Mouse (Mus musculus) liver, embryonic 14.5 days (tissue): Measurements from ENCODE around the gene Arhgap30. TPM values are rescaled to one million over a fixed set of nuclear protein-coding genes. Genes with fewer than 3 reads are reported as not detected.

ENCODE experiments used
- ATAC-seq: fragments of 200-750 bp; cut with Nextera tagmentation; 2 replicates; pipeline ENCODE4 v1.8.0; 2017; ENCODE audit warnings: moderate number of reproducible peaks, mild to moderate bottlenecking, moderate library complexity; ENCODE audit not compliant: insufficient read depth
- DNase-seq, 3 experiments: peaks; one replicate each; pipeline ENCODE4 v3.0.0-alpha.2; 2012 to 2013; ENCODE audit warnings: low read depth in 3 of 3, low spot score in 3 of 3
- H3K27ac ChIP-seq: fragments of 300-500 bp; sonication (generic); 2 replicates; pipeline ENCODE4 v1.5.1; 2014; ENCODE audit warnings: moderate library complexity, mild to moderate bottlenecking, control low read depth, inconsistent platforms
- H3K27me3 ChIP-seq: fragments of 300-500 bp; sonication (generic); 2 replicates; pipeline ENCODE4 v1.6.1; 2014; ENCODE audit warnings: mild to moderate bottlenecking, low read length, moderate library complexity; ENCODE audit not compliant: control insufficient read depth, insufficient read depth
- H3K36me3 ChIP-seq: fragments of 300-500 bp; sonication (generic); replicated peaks from 2 replicates; pipeline ENCODE4 v1.6.1; 2014; ENCODE audit warnings: low read depth; ENCODE audit not compliant: control insufficient read depth, insufficient read depth
- H3K4me1 ChIP-seq, 2 experiments: fragments of 200-500 bp in 1 of 2; fragments of 300-500 bp in 1 of 2; sonication (generic) in 1 of 2; replicated peaks; 2 replicates each; pipeline ENCODE4 v1.6.1; 2012 to 2014; ENCODE audit warnings: antibody characterized with exemption in 1 of 2, inconsistent platforms in 1 of 2, low read length in 1 of 2; ENCODE audit not compliant: control insufficient read depth in 2 of 2, insufficient read depth in 2 of 2
- H3K4me2 ChIP-seq: fragments of 300-500 bp; sonication (generic); 2 replicates; pipeline ENCODE4 v1.6.1; 2014; ENCODE audit warnings: low read depth, mild to moderate bottlenecking, control low read depth, moderate library complexity
- H3K4me3 ChIP-seq, 2 experiments: fragments of 200-500 bp in 1 of 2; fragments of 300-500 bp in 1 of 2; sonication (generic) in 1 of 2; 2 replicates each; pipeline ENCODE4 v1.5.1; 2012 to 2014; ENCODE audit warnings: low read depth in 2 of 2, low read length in 2 of 2, mild to moderate bottlenecking in 2 of 2, control low read depth in 1 of 2, inconsistent platforms in 1 of 2, moderate library complexity in 1 of 2; ENCODE audit not compliant: insufficient read depth in 1 of 2
- H3K9ac ChIP-seq: fragments of 300-500 bp; sonication (generic); replicated peaks from 2 replicates; pipeline ENCODE4 v1.6.1; 2014; ENCODE audit warnings: mild to moderate bottlenecking, control low read depth, moderate library complexity
- H3K9me3 ChIP-seq: fragments of 300-500 bp; sonication (generic); 2 replicates; pipeline ENCODE4 v1.6.1; 2016; ENCODE audit warnings: low read length, mixed read lengths; ENCODE audit not compliant: control insufficient read depth
- CTCF ChIP-seq: IDR thresholded peaks from 2 replicates; pipeline ENCODE4 v1.5.1; 2016; ENCODE audit warnings: antibody characterized with exemption, low read depth, control low read depth
- EP300 ChIP-seq: IDR thresholded peaks from 2 replicates; pipeline ENCODE4 v1.6.1; 2016; ENCODE audit warnings: antibody characterized with exemption, low read depth
- WGBS: fragments of 180-500 bp; shearing (Covaris S2); extraction: QIAGEN DNeasy Blood & Tissue Kit; methylation state at CpG from one replicate; pipeline ENCODE4 v1.1.7; 2014; ENCODE audit not compliant: insufficient replicate concordance; 5-methylcytosine and 5-hydroxymethylcytosine counted together
- polyA plus RNA-seq, 2 experiments: library from polyadenylated mRNA; depleted of rRNA in 1 of 2; stranded (reverse) in 1 of 2; unstranded in 1 of 2; fragments of >200 nt; fragmentation: Nextera tagmentation in 1 of 2; extraction: Ambion mirVana in 1 of 2; gene quantifications; 2 replicates each; pipeline versions ENCODE4 v1.2.1 to v1.2.3; 2012 to 2014

The Arhgap30 gene
- polyA plus RNA-seq, 2 experiments, result 1.8 to 3.0 TPM

GRCm38 (mm10) chr1:171447692-171448091, 58.9 kb downstream of the Arhgap30 start:
- H3K9me3 ChIP-seq, result no peaks in the 10 kb centered on the region
- H3K27ac ChIP-seq, result no peak overlapping the region
- peaks cover 2 to 5% of the 10 kb centered on the region in 2 experiments; a peak in 1 of 4 replicates for H3K4me1 ChIP-seq
- H3K9ac ChIP-seq, result no peak overlapping the region
- no peaks in the 10 kb centered on the region for H3K36me3 ChIP-seq
- H3K4me2 ChIP-seq, result no peak overlapping the region
- 29% methylated on average over 10 of the region's 10 CpGs for WGBS
- no peak overlapping the region for H3K4me3 ChIP-seq
- no peaks in the 10 kb centered on the region for H3K27me3 ChIP-seq
- DNase-seq (no peak), ATAC-seq (no peak)
- TF ChIP-seq CTCF (no peak), EP300 (no peak)

- no peaks in the 10 kb centered on the region for H3K9me3 ChIP-seq
- no peaks in the 10 kb centered on the region for H3K27me3 ChIP-seq
- no peak overlapping the region for H3K9ac ChIP-seq
- 67% methylated on average over 11 of the region's 11 CpGs for WGBS
- DNase-seq, result no peak
- TF ChIP-seq CTCF, result no peak
- no peak for TF ChIP-seq EP300
- H3K4me1 ChIP-seq, result 0 out of 4 replicates have a peak, but pooled peaks cover 2 to 8% of the 10 kb centered on the region in 2 experiments
- H3K27ac ChIP-seq, result no peak overlapping the region
- no peaks in the 10 kb centered on the region for H3K36me3 ChIP-seq
- H3K4me3 ChIP-seq, result no peak overlapping the region
- ATAC-seq, result no peak
- no peak overlapping the region for H3K4me2 ChIP-seq
These were observed 61.3 kb downstream of the Arhgap30 start for GRCm38 (mm10) chr1:171450062-171450461.

- ATAC-seq, result no peak
- no peak overlapping the region for H3K4me2 ChIP-seq
- H3K36me3 ChIP-seq, result no peaks in the 10 kb centered on the region
- H3K9ac ChIP-seq, result no peak overlapping the region
- H3K27ac ChIP-seq, result no peak overlapping the region
- WGBS, result 63% methylated on average over 10 of the region's 10 CpGs
- no peaks in the 10 kb centered on the region for H3K27me3 ChIP-seq
- H3K4me3 ChIP-seq, result no peak overlapping the region
- no peak for DNase-seq
- no peaks in the 10 kb centered on the region for H3K9me3 ChIP-seq
- TF ChIP-seq EP300 (no peak), CTCF (no peak)
- 0 out of 4 replicates have a peak, but pooled peaks cover 2 to 8% of the 10 kb centered on the region in 2 experiments for H3K4me1 ChIP-seq
These were observed 62.2 kb downstream of the Arhgap30 start for GRCm38 (mm10) chr1:171451001-171451400.

- H3K4me1 ChIP-seq, result 0 out of 4 replicates have a peak, but pooled peaks cover 0 to 8% of the 10 kb centered on the region in 2 experiments
- H3K27ac ChIP-seq, result no peak overlapping the region
- DNase-seq (no peak), ATAC-seq (peak; percentile 12; the same call in 1 of the 2 replicates)
- 38% methylated on average over 5 of the region's 5 CpGs for WGBS
- no peaks in the 10 kb centered on the region for H3K9me3 ChIP-seq
- no peak overlapping the region for H3K4me2 ChIP-seq
- TF ChIP-seq EP300 (no peak), CTCF (no peak)
- no peak overlapping the region for H3K4me3 ChIP-seq
- H3K27me3 ChIP-seq, result no peaks in the 10 kb centered on the region
- no peaks in the 10 kb centered on the region for H3K36me3 ChIP-seq
- no peak overlapping the region for H3K9ac ChIP-seq
These were observed 63.8 kb downstream of the Arhgap30 start for GRCm38 (mm10) chr1:171452522-171452921.

GRCm38 (mm10) chr1:171452923-171453322, 64.2 kb downstream of the Arhgap30 start:
- Histone ChIP-seq H3K9ac (no peak overlapping the region), H3K36me3 (no peaks in the 10 kb centered on the region), H3K9me3 (no peaks in the 10 kb centered on the region), H3K4me3 (no peak overlapping the region), H3K27ac (no peak overlapping the region), H3K4me1 (0 out of 4 replicates have a peak, but pooled peaks cover 0 to 8% of the 10 kb centered on the region in 2 experiments), H3K27me3 (no peaks in the 10 kb centered on the region), H3K4me2 (no peak overlapping the region)
- ATAC-seq (peak; percentile 43; the same call in 1 of the 2 replicates), DNase-seq (peak in 2 of 3 experiments; percentile 14 to 27)
- 54% methylated on average over 5 of the region's 5 CpGs for WGBS
- TF ChIP-seq EP300, result no peak
